Mouse (Mus musculus): Measurements from ENCODE around the gene Cd82. TPM values are rescaled to one million over a fixed set of nuclear protein-coding genes. Genes with fewer than 3 reads are reported as not detected.

The Cd82 gene
- polyA plus RNA-seq, 1 experiment from 2014 or later, result 17.4 TPM

GRCm38 (mm10) chr2:93404169-93404568 lies 58.8 kb downstream of the Cd82 start:
- H3K9me3 ChIP-seq (ENCODE audit: control insufficient read depth, low read length), result no peaks in the 10 kb centered on the region
- H3K27me3 ChIP-seq (ENCODE audit: control insufficient read depth, insufficient read depth, low read length), result no peaks in the 10 kb centered on the region
- no peak overlapping the region for H3K4me2 ChIP-seq (replicated peaks; ENCODE audit: low read depth, low read length)
- no peak overlapping the region for H3K9ac ChIP-seq (ENCODE audit: low read depth, low read length)
- peak; percentile 47; the same call in 1 of the 2 replicates for ATAC-seq (ENCODE audit: low FRiP score, low TSS enrichment)
- H3K4me1 ChIP-seq (ENCODE audit: control insufficient read depth, insufficient read depth, low read length), result peaks cover 9% of the 10 kb centered on the region; the same call in 1 of the 2 replicates
- H3K36me3 ChIP-seq (ENCODE audit: control insufficient read depth, insufficient read depth, low read length), result no peaks in the 10 kb centered on the region
- H3K27ac ChIP-seq (ENCODE audit: low read depth, low read length), result no peak overlapping the region
- H3K4me3 ChIP-seq (ENCODE audit: low read length), result no peak overlapping the region
- 36% methylated on average over 4 of the region's 4 CpGs for WGBS

DNA sequence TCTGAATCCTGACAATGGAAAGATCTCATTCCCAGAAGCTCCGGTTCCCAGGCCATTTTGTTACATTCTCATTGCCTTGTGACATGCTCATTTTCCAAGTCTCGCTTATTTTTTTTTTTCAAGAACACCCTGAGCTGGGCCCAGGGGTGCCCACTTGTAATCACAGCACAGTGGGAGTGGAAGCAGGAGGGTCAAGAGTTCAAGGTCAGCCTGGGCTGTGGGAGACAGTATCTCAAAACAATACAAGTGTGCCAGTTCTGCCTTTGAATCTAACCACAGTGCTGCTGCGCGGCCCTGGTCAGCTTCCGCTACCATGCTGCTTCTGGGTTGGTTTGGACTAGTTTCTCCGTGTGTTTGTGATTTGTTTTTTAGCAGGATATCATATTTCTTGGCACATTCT lies 59.7 kb downstream of the Cd82 start:
- Histone ChIP-seq H3K4me1 (ENCODE audit: control insufficient read depth, insufficient read depth, low read length) (peaks cover 9% of the 10 kb centered on the region; the same call in 1 of the 2 replicates), H3K9me3 (ENCODE audit: control insufficient read depth, low read length) (no peaks in the 10 kb centered on the region), H3K27me3 (ENCODE audit: control insufficient read depth, insufficient read depth, low read length) (no peaks in the 10 kb centered on the region), H3K4me2 (replicated peaks; ENCODE audit: low read depth, low read length) (no peak overlapping the region), H3K27ac (ENCODE audit: low read depth, low read length) (no peak overlapping the region), H3K4me3 (ENCODE audit: low read length) (no peak overlapping the region), H3K9ac (ENCODE audit: low read depth, low read length) (no peak overlapping the region), H3K36me3 (ENCODE audit: control insufficient read depth, insufficient read depth, low read length) (no peaks in the 10 kb centered on the region)
- ATAC-seq (ENCODE audit: low FRiP score, low TSS enrichment), result no peak
- WGBS, result 87% methylated on average over 6 of the region's 6 CpGs

DNA sequence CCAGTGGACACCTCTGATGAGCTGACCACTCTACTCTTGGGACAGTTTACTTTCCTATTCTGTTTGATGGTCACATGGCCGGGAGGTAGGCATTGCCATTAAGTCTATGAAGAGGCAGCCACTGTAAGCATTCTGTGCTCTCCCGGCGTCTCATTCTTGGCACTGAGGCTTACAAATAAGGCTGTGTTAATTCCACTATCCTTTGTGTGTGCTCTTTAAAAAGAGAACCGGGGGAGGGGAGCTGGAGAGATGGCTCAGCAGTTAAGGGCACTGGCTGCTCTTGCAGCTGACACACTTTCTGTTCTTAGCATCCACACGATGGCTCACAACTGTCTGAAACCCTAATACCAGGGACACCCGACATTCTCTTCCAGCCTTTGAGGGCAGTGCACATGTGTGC lies 71.7 kb downstream of the Cd82 start:
- H3K4me2 ChIP-seq (replicated peaks; ENCODE audit: low read depth, low read length), result no peak overlapping the region
- H3K4me3 ChIP-seq (ENCODE audit: low read length), result no peak overlapping the region
- no peaks in the 10 kb centered on the region for H3K27me3 ChIP-seq (ENCODE audit: control insufficient read depth, insufficient read depth, low read length)
- H3K36me3 ChIP-seq (ENCODE audit: control insufficient read depth, insufficient read depth, low read length), result no peaks in the 10 kb centered on the region
- no peaks in the 10 kb centered on the region; the same call in 1 of the 2 replicates for H3K9me3 ChIP-seq (ENCODE audit: control insufficient read depth, low read length)
- no peak overlapping the region for H3K27ac ChIP-seq (ENCODE audit: low read depth, low read length)
- WGBS, result 67% methylated on average over 6 of the region's 6 CpGs
- no peak overlapping the region for H3K9ac ChIP-seq (ENCODE audit: low read depth, low read length)
- no peak for ATAC-seq (ENCODE audit: low FRiP score, low TSS enrichment)
- H3K4me1 ChIP-seq (ENCODE audit: control insufficient read depth, insufficient read depth, low read length), result no peaks in the 10 kb centered on the region; the same call in 1 of the 2 replicates

- no peak overlapping the region for H3K4me2 ChIP-seq (replicated peaks; ENCODE audit: low read depth, low read length)
- WGBS, result 34% methylated on average over 11 of the region's 11 CpGs
- H3K4me3 ChIP-seq (ENCODE audit: low read length), result no peak overlapping the region
- no peaks in the 10 kb centered on the region for H3K27me3 ChIP-seq (ENCODE audit: control insufficient read depth, insufficient read depth, low read length)
- H3K27ac ChIP-seq (ENCODE audit: low read depth, low read length), result no peak overlapping the region
- H3K4me1 ChIP-seq (ENCODE audit: control insufficient read depth, insufficient read depth, low read length), result no peaks in the 10 kb centered on the region; the same call in 1 of the 2 replicates
- ATAC-seq (ENCODE audit: low FRiP score, low TSS enrichment), result peak; percentile 42; the same call in 1 of the 2 replicates
- H3K9ac ChIP-seq (ENCODE audit: low read depth, low read length), result no peak overlapping the region
- no peaks in the 10 kb centered on the region for H3K36me3 ChIP-seq (ENCODE audit: control insufficient read depth, insufficient read depth, low read length)
- H3K9me3 ChIP-seq (ENCODE audit: control insufficient read depth, low read length), result no peaks in the 10 kb centered on the region
These were observed 72.6 kb downstream of the Cd82 start for GRCm38 (mm10) chr2:93390170-93390926.

DNA sequence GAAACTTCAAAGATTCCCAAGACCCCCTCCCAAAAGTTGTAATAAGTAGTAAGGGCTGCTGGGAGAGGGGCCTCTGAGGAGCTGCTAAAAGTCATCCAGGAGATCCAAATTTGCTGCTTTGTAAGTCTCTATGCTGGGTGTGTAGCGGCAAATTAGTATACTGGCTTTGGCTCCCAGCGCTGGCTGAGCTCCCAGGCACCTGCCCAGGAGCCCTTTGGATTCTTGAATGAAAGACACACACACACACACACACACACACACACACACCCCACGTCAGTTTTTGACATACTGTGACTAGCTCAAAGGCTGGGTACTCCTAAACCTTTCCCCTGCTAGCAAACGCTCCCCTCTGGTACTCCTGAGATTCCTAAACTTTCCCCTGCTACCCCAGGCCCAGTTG lies 76.0 kb downstream of the Cd82 start:
- Histone ChIP-seq H3K27ac (ENCODE audit: low read depth, low read length) (no peak overlapping the region), H3K9me3 (ENCODE audit: control insufficient read depth, low read length) (no peaks in the 10 kb centered on the region), H3K36me3 (ENCODE audit: control insufficient read depth, insufficient read depth, low read length) (no peaks in the 10 kb centered on the region), H3K4me3 (ENCODE audit: low read length) (no peak overlapping the region), H3K9ac (ENCODE audit: low read depth, low read length) (no peak overlapping the region), H3K27me3 (ENCODE audit: control insufficient read depth, insufficient read depth, low read length) (no peaks in the 10 kb centered on the region), H3K4me2 (replicated peaks; ENCODE audit: low read depth, low read length) (no peak overlapping the region), H3K4me1 (ENCODE audit: control insufficient read depth, insufficient read depth, low read length) (peaks cover 3% of the 10 kb centered on the region; the same call in 1 of the 2 replicates)
- WGBS, result 76% methylated on average over 4 of the region's 4 CpGs
- no peak for ATAC-seq (ENCODE audit: low FRiP score, low TSS enrichment)

- H3K27me3 ChIP-seq (ENCODE audit: control insufficient read depth, insufficient read depth, low read length), result no peaks in the 10 kb centered on the region
- H3K9ac ChIP-seq (ENCODE audit: low read depth, low read length), result no peak overlapping the region
- H3K9me3 ChIP-seq (ENCODE audit: control insufficient read depth, low read length), result no peaks in the 10 kb centered on the region
- WGBS, result 83% methylated on average over 5 of the region's 5 CpGs
- H3K4me1 ChIP-seq (ENCODE audit: control insufficient read depth, insufficient read depth, low read length), result 0 out of 2 replicates have a peak, but pooled peaks cover 3% of the 10 kb centered on the region
- ATAC-seq (ENCODE audit: low FRiP score, low TSS enrichment), result no peak
- no peak overlapping the region for H3K4me2 ChIP-seq (replicated peaks; ENCODE audit: low read depth, low read length)
- H3K4me3 ChIP-seq (ENCODE audit: low read length), result no peak overlapping the region
- no peaks in the 10 kb centered on the region for H3K36me3 ChIP-seq (ENCODE audit: control insufficient read depth, insufficient read depth, low read length)
- no peak overlapping the region for H3K27ac ChIP-seq (ENCODE audit: low read depth, low read length)
These were observed 79.1 kb downstream of the Cd82 start for GRCm38 (mm10) chr2:93383831-93384230.

DNA sequence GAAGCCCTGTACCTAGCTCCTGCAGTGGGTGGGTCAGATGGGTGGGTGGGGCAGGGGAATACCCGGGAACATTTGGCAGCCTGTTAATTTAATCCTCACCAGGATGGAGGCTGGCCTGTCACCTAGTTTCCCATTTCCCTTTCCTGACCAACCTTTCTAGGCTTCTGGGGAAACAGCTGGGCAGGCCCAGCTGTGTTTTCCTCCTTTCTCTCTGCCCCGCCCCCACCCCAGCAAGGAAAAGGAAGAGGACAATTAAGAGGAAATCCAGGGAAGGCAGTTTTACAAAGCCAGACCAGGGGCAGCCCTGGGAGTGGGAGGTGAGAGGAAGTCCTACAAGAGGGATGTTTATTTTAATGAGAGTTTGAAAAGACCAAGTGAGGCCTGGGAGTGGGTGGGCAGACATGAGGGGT lies 82.3 kb downstream of the Cd82 start:
- Histone ChIP-seq H3K36me3 (ENCODE audit: control insufficient read depth, insufficient read depth, low read length) (no peaks in the 10 kb centered on the region), H3K4me3 (ENCODE audit: low read length) (no peak overlapping the region), H3K27ac (ENCODE audit: low read depth, low read length) (no peak overlapping the region), H3K4me1 (ENCODE audit: control insufficient read depth, insufficient read depth, low read length) (0 out of 2 replicates have a peak, but pooled peaks cover 3% of the 10 kb centered on the region), H3K27me3 (ENCODE audit: control insufficient read depth, insufficient read depth, low read length) (no peaks in the 10 kb centered on the region), H3K4me2 (replicated peaks; ENCODE audit: low read depth, low read length) (no peak overlapping the region), H3K9ac (ENCODE audit: low read depth, low read length) (no peak overlapping the region), H3K9me3 (ENCODE audit: control insufficient read depth, low read length) (no peaks in the 10 kb centered on the region)
- ATAC-seq (ENCODE audit: low FRiP score, low TSS enrichment), result no peak
- WGBS, result 27% methylated on average over 2 of the region's 2 CpGs

DNA sequence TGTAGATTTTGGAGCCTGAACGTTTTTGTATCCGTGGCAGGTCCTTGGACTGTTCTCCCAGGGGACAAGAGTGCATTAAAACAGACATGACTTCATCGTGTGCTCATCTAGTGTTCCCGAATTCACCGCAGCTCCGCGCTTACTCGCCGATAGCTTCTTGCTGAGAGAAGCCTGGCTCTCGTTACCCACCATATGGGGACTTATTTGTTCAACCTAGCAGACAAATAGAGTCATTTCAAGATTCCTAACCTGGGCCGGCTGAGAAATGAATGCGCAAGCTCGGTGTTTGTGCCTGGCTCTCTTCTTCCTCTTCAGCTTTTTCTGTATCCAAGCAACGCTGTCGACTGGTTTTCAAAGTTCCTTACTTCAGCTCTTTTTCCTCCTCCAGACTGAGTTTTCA lies 85.1 kb downstream of the Cd82 start:
- no peaks in the 10 kb centered on the region for H3K9me3 ChIP-seq (ENCODE audit: control insufficient read depth, low read length)
- 0 out of 2 replicates have a peak, but pooled peaks cover 3% of the 10 kb centered on the region for H3K4me1 ChIP-seq (ENCODE audit: control insufficient read depth, insufficient read depth, low read length)
- no peak overlapping the region for H3K4me3 ChIP-seq (ENCODE audit: low read length)
- H3K27ac ChIP-seq (ENCODE audit: low read depth, low read length), result no peak overlapping the region
- WGBS, result 73% methylated on average over 15 of the region's 15 CpGs
- no peaks in the 10 kb centered on the region for H3K27me3 ChIP-seq (ENCODE audit: control insufficient read depth, insufficient read depth, low read length)
- H3K9ac ChIP-seq (ENCODE audit: low read depth, low read length), result no peak overlapping the region
- no peak overlapping the region for H3K4me2 ChIP-seq (replicated peaks; ENCODE audit: low read depth, low read length)
- H3K36me3 ChIP-seq (ENCODE audit: control insufficient read depth, insufficient read depth, low read length), result no peaks in the 10 kb centered on the region
- ATAC-seq (ENCODE audit: low FRiP score, low TSS enrichment), result no peak

GRCm38 (mm10) chr2:93377157-93377556 lies 85.8 kb downstream of the Cd82 start:
- Histone ChIP-seq H3K4me2 (replicated peaks; ENCODE audit: low read depth, low read length) (no peak overlapping the region), H3K9me3 (ENCODE audit: control insufficient read depth, low read length) (no peaks in the 10 kb centered on the region), H3K27ac (ENCODE audit: low read depth, low read length) (no peak overlapping the region), H3K36me3 (ENCODE audit: control insufficient read depth, insufficient read depth, low read length) (no peaks in the 10 kb centered on the region), H3K4me1 (ENCODE audit: control insufficient read depth, insufficient read depth, low read length) (0 out of 2 replicates have a peak, but pooled peaks cover under 1% of the 10 kb centered on the region), H3K27me3 (ENCODE audit: control insufficient read depth, insufficient read depth, low read length) (no peaks in the 10 kb centered on the region), H3K4me3 (ENCODE audit: low read length) (no peak overlapping the region), H3K9ac (ENCODE audit: low read depth, low read length) (no peak overlapping the region)
- no peak for ATAC-seq (ENCODE audit: low FRiP score, low TSS enrichment)
- 96% methylated on average over 3 of the region's 3 CpGs for WGBS
